Mouse (Mus musculus) neutrophil, adult 59 days (primary cell): ENCODE measurements around the gene Rbp4. TPM values are rescaled to one million over a fixed set of nuclear protein-coding genes. Genes with fewer than 3 reads are reported as not detected.

Experiments used
- total RNA-seq, 2 experiments: library from RNA; stranded (reverse); gene quantifications; 1 replicate in 1 of 2; 2 replicates in 1 of 2; pipeline ENCODE4 v1.2.4; 2023

Rbp4 gene
- not detected for total RNA-seq

DNA sequence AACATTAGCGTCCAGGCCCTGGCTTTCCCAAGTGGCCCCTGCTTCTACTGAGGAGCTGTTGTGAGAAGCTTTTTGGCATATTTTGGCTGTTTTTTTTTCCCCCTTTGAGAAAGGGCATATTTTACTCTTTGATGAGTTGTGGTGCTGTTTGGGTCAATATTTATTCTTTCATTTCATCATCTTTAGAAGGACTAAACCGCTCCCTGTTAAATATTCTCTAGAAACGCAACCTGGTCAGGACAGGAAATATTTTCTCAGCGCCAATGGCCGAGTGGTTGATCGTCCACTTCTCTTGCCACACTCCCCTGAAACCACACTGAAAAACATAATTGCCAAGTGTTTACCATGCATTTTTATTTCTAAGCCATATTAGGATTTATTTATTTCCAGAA is at the start of gene Rbp4:
TSS of gene Rbp4 (minus strand) at position 63 of the 392 bp plus-strand sequence.

DNA sequence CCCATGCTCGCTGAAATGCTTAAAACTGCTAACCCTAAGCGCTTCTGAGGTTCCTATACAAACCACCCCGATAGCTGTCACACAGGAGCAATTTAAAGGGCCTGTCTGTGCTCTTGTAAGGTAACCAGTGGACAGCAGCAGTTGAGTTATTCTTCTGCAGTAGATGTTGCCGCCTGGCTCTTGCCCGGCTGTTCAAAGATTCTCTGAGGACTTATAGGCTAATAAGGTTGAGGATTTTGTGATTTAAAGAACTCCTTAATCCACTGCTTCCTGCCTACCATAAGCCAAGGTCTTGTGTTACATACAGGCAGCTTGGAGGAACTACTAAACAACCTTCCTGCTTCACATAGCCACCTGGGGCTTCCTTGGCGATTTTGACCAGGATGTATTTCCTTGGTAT is 7.4 kb upstream of the Rbp4 start, which contains the start of gene Pde6c:
TSS of gene Pde6c (plus strand) at position 301 of the 400 bp plus-strand sequence.

DNA sequence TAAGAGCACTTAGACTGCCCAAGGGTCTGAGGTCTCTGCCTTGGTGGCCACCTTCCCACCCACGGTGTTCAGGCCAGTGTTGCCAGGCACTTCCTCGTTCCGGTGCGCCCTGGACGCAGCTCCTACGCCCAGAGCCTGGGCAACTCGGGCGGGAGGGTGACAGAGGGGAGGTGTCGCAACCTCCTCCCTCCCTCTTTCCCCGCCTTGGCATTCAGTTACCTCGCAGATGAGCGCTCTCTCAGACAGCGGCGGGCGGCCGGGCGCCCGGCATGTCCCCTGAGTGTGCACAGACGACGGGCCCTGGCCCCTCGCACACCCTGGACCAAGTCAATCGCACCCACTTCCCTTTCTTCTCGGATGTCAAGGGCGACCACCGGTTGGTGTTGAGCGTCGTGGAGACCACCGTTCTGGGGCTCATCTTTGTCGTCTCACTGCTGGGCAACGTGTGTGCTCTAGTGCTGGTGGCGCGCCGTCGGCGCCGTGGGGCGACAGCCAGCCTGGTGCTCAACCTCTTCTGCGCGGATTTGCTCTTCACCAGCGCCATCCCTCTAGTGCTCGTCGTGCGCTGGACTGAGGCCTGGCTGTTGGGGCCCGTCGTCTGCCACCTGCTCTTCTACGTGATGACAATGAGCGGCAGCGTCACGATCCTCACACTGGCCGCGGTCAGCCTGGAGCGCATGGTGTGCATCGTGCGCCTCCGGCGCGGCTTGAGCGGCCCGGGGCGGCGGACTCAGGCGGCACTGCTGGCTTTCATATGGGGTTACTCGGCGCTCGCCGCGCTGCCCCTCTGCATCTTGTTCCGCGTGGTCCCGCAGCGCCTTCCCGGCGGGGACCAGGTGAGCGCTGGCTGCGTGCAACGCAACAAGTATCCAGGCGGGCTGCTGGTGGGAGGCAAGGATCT is 28.0 kb downstream of the Rbp4 start, which contains the start of gene Ffar4:
TSS of gene Ffar4 (plus strand) at position 214 of the 901 bp plus-strand sequence.

Other genes with a start within 250 kb of the Rbp4 start
- gene Myof, start 81.7 kb downstream of the Rbp4 start, total RNA-seq = 10 to 100 TPM; 14.3 to 26.4 TPM
- gene Cep55, start 70.3 kb downstream of the Rbp4 start, total RNA-seq = 10 to 100 TPM; 15.4 to 18.6 TPM
- under 1 TPM; 0.51 to 0.62 TPM for gene Ffar4, start 28.2 kb downstream of the Rbp4 start, total RNA-seq
- not detected for gene Pde6c, start 7.5 kb upstream of the Rbp4 start, total RNA-seq
- 1 to 10 TPM; 5.9 to 9.2 TPM for gene Fra10ac1, start 98.9 kb upstream of the Rbp4 start, total RNA-seq
- gene Lgi1, start 139.3 kb upstream of the Rbp4 start, total RNA-seq = not detected